31 mouse cellular contexts compared by ENCODE assay signal in the genomic region with DNA sequence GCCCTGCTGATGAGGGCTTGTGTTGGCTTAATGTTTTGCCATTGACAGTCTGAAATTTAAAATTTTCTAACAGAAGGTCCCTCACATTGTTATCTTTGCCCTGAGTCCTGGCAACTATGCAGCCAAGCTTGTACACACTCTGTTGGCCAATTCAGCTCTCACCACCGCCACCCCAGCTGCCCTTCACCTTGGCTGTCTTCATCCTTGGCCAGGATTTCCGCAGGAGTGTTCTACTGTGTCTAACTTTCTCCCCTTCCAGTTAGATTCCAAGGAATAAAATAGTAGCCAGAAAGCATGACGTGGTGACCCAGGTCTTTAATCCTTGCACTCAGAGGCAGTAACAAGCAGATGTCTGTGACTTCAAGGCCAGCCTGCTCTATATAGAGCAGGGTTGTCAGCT.
A peak's percentile ranks its signal among the peaks of the same experiment; 100 is the strongest.
DNase-seq lines count a peak whose midpoint lies in the region; ATAC-seq lines count a peak whose summit lies in the region.
"Had no signal": no experiment of that assay in that cellular context is flagged by ENCODE, and none has a peak within 500 bp of the region (broad histone marks: within the 10 kb centered on the region; RNA-seq: fewer than 3 reads in every experiment).

No protein-coding gene starts in this region.

- ATAC-seq in forebrain, embryonic 11.5 days (replicated peaks; ENCODE audit: low FRiP score): no peak
- ATAC-seq: forebrain, embryonic 15.5 days; hindbrain, postnatal 0 days; intestine, postnatal 0 days; midbrain, embryonic 15.5 days had no signal

- no peaks in the 10 kb centered on the region; the same call in 1 of the 2 replicates for H3K4me1 ChIP-seq in forebrain, embryonic 11.5 days (replicated peaks; ENCODE audit: control insufficient read depth, insufficient read depth, low read length)
- H3K4me1 ChIP-seq: heart, embryonic 13.5 days; limb, embryonic 13.5 days; lung, embryonic 15.5 days; midbrain, embryonic 15.5 days had no signal

- no peak overlapping the region for H3K4me2 ChIP-seq in forebrain, embryonic 11.5 days (ENCODE audit: low read depth, low read length, severe bottlenecking)
- H3K4me2 ChIP-seq: embryonic facial prominence, embryonic 12.5 days; forebrain, embryonic 15.5 days; heart, embryonic 13.5 days; hindbrain, embryonic 12.5 days; limb, embryonic 13.5 days; liver, embryonic 11.5 days; lung, embryonic 15.5 days; midbrain, embryonic 15.5 days; neural tube, embryonic 15.5 days had no signal

- peak; percentile 9 for DNase-seq in adrenal gland, postnatal 14 days
- DNase-seq in adrenal gland, adult 18-20 months (ENCODE audit: low spot score in 2 of 2): no peak
- DNase-seq in heart, postnatal 10 days: peak; percentile 18 to 31
- DNase-seq in heart, postnatal 36 days: no peak
- peak; percentile 24 to 60 for DNase-seq in kidney, adult 8-10 months
- no peak for DNase-seq in kidney, postnatal 4 days
- DNase-seq in kidney, postnatal 36 days: peak; percentile 31 to 39
- DNase-seq in forebrain, embryonic 11.5 days (ENCODE audit: low spot score): no peak
- DNase-seq: cerebellum, adult 2 months; embryo, embryonic 11 days; gastrocnemius, postnatal 25 days; heart, adult 2 months; heart, postnatal 14 days; retina, postnatal 1 day; right cerebral cortex, postnatal 25 days; spleen, adult 18-20 months; thymus, postnatal 25 days had no signal

- no peaks in the 10 kb centered on the region for H3K27me3 ChIP-seq in forebrain, embryonic 11.5 days (ENCODE audit: control insufficient read depth, insufficient read depth, low read length)
- H3K27me3 ChIP-seq: embryonic facial prominence, embryonic 12.5 days; forebrain, embryonic 15.5 days; heart, embryonic 13.5 days; hindbrain, embryonic 12.5 days; limb, embryonic 13.5 days; lung, embryonic 15.5 days; midbrain, embryonic 15.5 days; neural tube, embryonic 15.5 days had no signal

- H3K9ac ChIP-seq in forebrain, embryonic 11.5 days (ENCODE audit: low read length): no peak overlapping the region
- H3K9ac ChIP-seq: embryonic facial prominence, embryonic 12.5 days; forebrain, embryonic 15.5 days; heart, embryonic 13.5 days; hindbrain, embryonic 12.5 days; limb, embryonic 13.5 days; lung, embryonic 15.5 days; midbrain, embryonic 15.5 days; neural tube, embryonic 15.5 days had no signal

- H3K36me3 ChIP-seq in forebrain, embryonic 11.5 days (ENCODE audit: control insufficient read depth, insufficient read depth, low read length): no peaks in the 10 kb centered on the region
- H3K36me3 ChIP-seq: embryonic facial prominence, embryonic 12.5 days; forebrain, embryonic 15.5 days; heart, embryonic 13.5 days; hindbrain, embryonic 12.5 days; limb, embryonic 13.5 days; lung, embryonic 15.5 days; midbrain, embryonic 10.5 days; midbrain, embryonic 15.5 days; neural tube, embryonic 15.5 days had no signal

- 91% methylated on average over 3 of the region's 3 CpGs for WGBS in forebrain, embryonic 11.5 days

- intact Hi-C loops in heart, postnatal 10 days (cut with DNase I): no loop called here
- intact Hi-C loops in heart, postnatal 36 days (cut with DNase I): no loop called here

- no peak overlapping the region for H3K27ac ChIP-seq in forebrain, embryonic 11.5 days (ENCODE audit: low read depth, low read length)
- H3K27ac ChIP-seq: embryonic facial prominence, embryonic 12.5 days; forebrain, embryonic 15.5 days; heart, adult 2 months; heart, embryonic 13.5 days; hindbrain, embryonic 12.5 days; hindbrain, postnatal 0 days; layer of hippocampus, adult 2 months; left cerebral cortex, adult 2 months; limb, embryonic 13.5 days; lung, embryonic 15.5 days; midbrain, embryonic 10.5 days; midbrain, embryonic 15.5 days; neural tube, embryonic 15.5 days had no signal

- no peaks in the 10 kb centered on the region for H3K9me3 ChIP-seq in forebrain, embryonic 11.5 days (ENCODE audit: control insufficient read depth, low read length)
- H3K9me3 ChIP-seq: embryonic facial prominence, embryonic 12.5 days; forebrain, embryonic 15.5 days; heart, embryonic 13.5 days; hindbrain, embryonic 12.5 days; limb, embryonic 13.5 days; lung, embryonic 15.5 days; midbrain, embryonic 10.5 days; midbrain, embryonic 15.5 days; neural tube, embryonic 15.5 days had no signal

- H3K4me3 ChIP-seq in forebrain, embryonic 11.5 days (ENCODE audit: low read depth, low read length): no peak overlapping the region
- H3K4me3 ChIP-seq: embryonic facial prominence, embryonic 12.5 days; forebrain, embryonic 15.5 days; heart, adult 2 months; heart, embryonic 13.5 days; hindbrain, embryonic 12.5 days; layer of hippocampus, adult 2 months; left cerebral cortex, adult 2 months; limb, embryonic 13.5 days; lung, embryonic 15.5 days; midbrain, embryonic 10.5 days; midbrain, embryonic 15.5 days; neural tube, embryonic 15.5 days had no signal

Comparison
In these comparisons a context has a peak if more than half of its experiments do, and no peak if none do; other contexts are left out.
1. DNase-seq: peak in adrenal gland, postnatal 14 days (single experiment), heart, postnatal 10 days (2 of 2), kidney, adult 8-10 months (2 of 2) and kidney, postnatal 36 days (2 of 2); none in adrenal gland, adult 18-20 months (0 of 2), heart, postnatal 36 days (0 of 2), kidney, postnatal 4 days (0 of 2) and forebrain, embryonic 11.5 days (single experiment).